Mouse (Mus musculus) megakaryocyte, embryonic 14.5 days (primary cell): ENCODE measurements around the gene Lpin1. TPM values are rescaled to one million over a fixed set of nuclear protein-coding genes. Genes with fewer than 3 reads are reported as not detected.

ENCODE experiments used
- H3K27me3 ChIP-seq: replicated peaks from 2 replicates; pipeline ENCODE3; 2012; ENCODE audit warnings: inconsistent platforms
- H3K36me3 ChIP-seq: replicated peaks from 2 replicates; pipeline ENCODE3; 2012; ENCODE audit warnings: low read length, inconsistent platforms, mixed read lengths
- H3K4me1 ChIP-seq: 2 replicates; pipeline ENCODE4 v1.6.1; 2012; ENCODE audit warnings: inconsistent platforms
- H3K4me3 ChIP-seq: replicated peaks from 2 replicates; pipeline ENCODE3; 2012; ENCODE audit warnings: moderate library complexity, mild to moderate bottlenecking, inconsistent platforms
- H3K9me3 ChIP-seq: 2 replicates; pipeline ENCODE4 v1.6.1; 2012; ENCODE audit warnings: inconsistent platforms
- FLI1 ChIP-seq: IDR thresholded peaks from 2 replicates; pipeline ENCODE4 v1.6.1; 2012; ENCODE audit warnings: low read length, inconsistent platforms, mixed read lengths
- GATA1 ChIP-seq: IDR thresholded peaks from 3 replicates; pipeline ENCODE4 v1.6.1; 2012; ENCODE audit warnings: mixed read lengths, low read length, inconsistent platforms, borderline replicate concordance
- polyA plus RNA-seq: library from polyadenylated mRNA; stranded (reverse); fragments of >175 nt; gene quantifications from 2 replicates; pipeline ENCODE4 v1.2.3, GENCODE M21; 2012; ENCODE audit warnings: low replicate concordance; ENCODE audit not compliant: insufficient read depth

The Lpin1 gene
- polyA plus RNA-seq, 1 experiment: 8.1 TPM

GRCm38 (mm10) chr12:16583313-16583712 lies 27.5 kb downstream of the Lpin1 start:
- Histone ChIP-seq H3K9me3 (peaks cover 9% of the 10 kb centered on the region; the same call in 1 of the 2 replicates), H3K4me1 (peaks cover 79% of the 10 kb centered on the region), H3K27me3 (no peaks in the 10 kb centered on the region), H3K4me3 (peak overlapping the region; percentile 85), H3K36me3 (peaks cover 74% of the 10 kb centered on the region)
- TF ChIP-seq FLI1 (no peak), GATA1 (no peak)

- H3K9me3 ChIP-seq: peaks cover 9% of the 10 kb centered on the region; the same call in 1 of the 2 replicates
Observed at GRCm38 (mm10) chr12:16580306-16580705, 30.5 kb downstream of the Lpin1 start.

GRCm38 (mm10) chr12:16577665-16578233 lies 33.0 kb downstream of the Lpin1 start:
- TF ChIP-seq FLI1 (no peak), GATA1 (no peak)
- no peaks in the 10 kb centered on the region for H3K27me3 ChIP-seq
- H3K9me3 ChIP-seq: peaks cover 9% of the 10 kb centered on the region; the same call in 1 of the 2 replicates
- peaks cover 32% of the 10 kb centered on the region for H3K4me1 ChIP-seq
- H3K4me3 ChIP-seq: no peak overlapping the region
- peaks cover 99% of the 10 kb centered on the region for H3K36me3 ChIP-seq

More at GRCm38 (mm10) chr12:16580306-16580705, 30.5 kb downstream of the Lpin1 start:
- TF ChIP-seq GATA1 (no peak), FLI1 (no peak)
- H3K4me1 ChIP-seq: peaks cover 54% of the 10 kb centered on the region
- no peak overlapping the region for H3K4me3 ChIP-seq
- peaks cover 87% of the 10 kb centered on the region for H3K36me3 ChIP-seq
- H3K27me3 ChIP-seq: no peaks in the 10 kb centered on the region

- no peaks in the 10 kb centered on the region for H3K9me3 ChIP-seq
- no peak for TF ChIP-seq FLI1
- H3K36me3 ChIP-seq: peaks cover 91% of the 10 kb centered on the region
- H3K4me1 ChIP-seq: peaks cover 29% of the 10 kb centered on the region
- peaks cover 2% of the 10 kb centered on the region for H3K27me3 ChIP-seq
- H3K4me3 ChIP-seq: no peak overlapping the region
Observed at GRCm38 (mm10) chr12:16571278-16571677, 39.5 kb downstream of the Lpin1 start.

GRCm38 (mm10) chr12:16570371-16571060 lies 40.2 kb downstream of the Lpin1 start:
- no peaks in the 10 kb centered on the region for H3K9me3 ChIP-seq
- H3K27me3 ChIP-seq: peaks cover 2% of the 10 kb centered on the region
- peaks cover 29% of the 10 kb centered on the region for H3K4me1 ChIP-seq
- no peak overlapping the region for H3K4me3 ChIP-seq
- H3K36me3 ChIP-seq: peaks cover 91% of the 10 kb centered on the region
- TF ChIP-seq GATA1: no peak
- no peak for TF ChIP-seq FLI1

- Histone ChIP-seq H3K4me1 (peaks cover 27% of the 10 kb centered on the region), H3K27me3 (peaks cover 2% of the 10 kb centered on the region), H3K9me3 (no peaks in the 10 kb centered on the region), H3K36me3 (peaks cover 92% of the 10 kb centered on the region), H3K4me3 (peak overlapping the region; percentile 75)
- TF ChIP-seq GATA1 (no peak), FLI1 (no peak)
Observed at GRCm38 (mm10) chr12:16568936-16569650, 41.7 kb downstream of the Lpin1 start.

- peaks cover 92% of the 10 kb centered on the region for H3K36me3 ChIP-seq
- peaks cover 25% of the 10 kb centered on the region for H3K4me1 ChIP-seq
- TF ChIP-seq FLI1 (no peak), GATA1 (no peak)
- peak overlapping the region; percentile 75 for H3K4me3 ChIP-seq
- no peaks in the 10 kb centered on the region for H3K9me3 ChIP-seq
- H3K27me3 ChIP-seq: peaks cover 2% of the 10 kb centered on the region
Observed at GRCm38 (mm10) chr12:16568496-16568895, 42.3 kb downstream of the Lpin1 start.

- Histone ChIP-seq H3K4me1 (peaks cover 25% of the 10 kb centered on the region), H3K27me3 (peaks cover 2% of the 10 kb centered on the region), H3K9me3 (no peaks in the 10 kb centered on the region), H3K4me3 (no peak overlapping the region), H3K36me3 (peaks cover 92% of the 10 kb centered on the region)
- TF ChIP-seq FLI1 (no peak), GATA1 (no peak)
Observed at GRCm38 (mm10) chr12:16568090-16568489, 42.7 kb downstream of the Lpin1 start.

- Histone ChIP-seq H3K4me1 (no peaks in the 10 kb centered on the region; the same call in 1 of the 2 replicates), H3K36me3 (peaks cover 98% of the 10 kb centered on the region), H3K27me3 (no peaks in the 10 kb centered on the region), H3K9me3 (no peaks in the 10 kb centered on the region), H3K4me3 (no peak overlapping the region)
- TF ChIP-seq FLI1 (no peak), GATA1 (no peak)
Observed at GRCm38 (mm10) chr12:16563427-16563826, 47.3 kb downstream of the Lpin1 start.

GRCm38 (mm10) chr12:16562647-16563046 lies 48.1 kb downstream of the Lpin1 start:
- Histone ChIP-seq H3K36me3 (peaks cover 98% of the 10 kb centered on the region), H3K4me1 (no peaks in the 10 kb centered on the region), H3K27me3 (no peaks in the 10 kb centered on the region), H3K4me3 (no peak overlapping the region), H3K9me3 (no peaks in the 10 kb centered on the region)
- TF ChIP-seq GATA1: no peak
- TF ChIP-seq FLI1: no peak
